Mouse (Mus musculus) kidney, adult 18-20 months (tissue): ENCODE measurements at regions not wholly inside any gene's neighbourhood (a gene's known extent, or its start where the extent isn't known, plus 50 kb on each side); places are given as distances from the start of the nearest gene placed in this dataset.

Source experiments
- DNase-seq: peaks from one replicate; pipeline ENCODE4 v3.0.0; 2021

DNA sequence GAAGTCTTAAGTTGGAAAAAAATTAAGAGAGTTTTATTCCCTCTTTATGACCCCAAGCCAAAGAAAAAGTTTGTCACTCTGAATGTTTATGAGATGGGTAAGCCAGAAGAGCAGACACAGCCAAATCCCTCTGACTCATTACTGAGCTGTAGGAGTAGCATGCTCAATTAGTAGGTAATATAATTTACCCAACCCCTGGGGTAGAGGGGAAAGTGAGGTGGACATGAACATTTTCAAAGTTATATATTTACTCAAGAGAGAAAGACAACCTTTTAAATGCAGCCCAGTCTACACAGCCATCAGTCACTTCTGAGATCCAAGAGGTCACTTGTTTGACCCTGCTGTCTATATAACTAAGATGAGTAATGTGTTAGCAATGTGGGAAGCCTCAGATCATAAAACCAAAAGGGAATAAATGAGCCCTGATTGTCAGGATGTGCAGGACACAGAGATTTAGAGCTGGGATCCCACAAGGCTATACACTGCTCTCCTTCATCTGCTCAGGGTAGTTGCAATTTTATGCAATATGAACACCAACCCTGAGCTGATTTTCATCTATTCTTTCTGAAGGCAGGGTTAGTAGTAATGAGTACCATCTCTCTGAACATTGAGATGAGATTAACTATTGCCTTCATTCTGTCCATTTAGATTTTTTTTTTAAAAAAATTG, 114.7 kb upstream of the Ndp start:
- no peak for DNase-seq

GRCm38 (mm10) chrX:17017823-17018222, 106.2 kb upstream of the Ndp start:
- DNase-seq = no peak

GRCm38 (mm10) chrX:17009188-17009587, 97.6 kb upstream of the Ndp start:
- DNase-seq = no peak

- DNase-seq = peak; percentile 54
These were observed 87.0 kb upstream of the Ndp start for GRCm38 (mm10) chrX:16998578-16998977.
